Mouse (Mus musculus) C3H10T1/2 (cell line): ENCODE measurements around the gene Shcbp1l. TPM values are rescaled to one million over a fixed set of nuclear protein-coding genes. Genes with fewer than 3 reads are reported as not detected.

Experiments used
- polyA plus RNA-seq, 2 experiments: library from polyadenylated mRNA; unstranded; fragments of >200 nt; fragmentation: generic; extraction: Trizol; gene quantifications; one replicate each; pipeline ENCODE4 v1.2.1; 2012; ENCODE audit warnings: missing spikeins in 2 of 2

The Shcbp1l gene
- polyA plus RNA-seq = under 1 TPM; 0.02 to 0.06 TPM

DNA sequence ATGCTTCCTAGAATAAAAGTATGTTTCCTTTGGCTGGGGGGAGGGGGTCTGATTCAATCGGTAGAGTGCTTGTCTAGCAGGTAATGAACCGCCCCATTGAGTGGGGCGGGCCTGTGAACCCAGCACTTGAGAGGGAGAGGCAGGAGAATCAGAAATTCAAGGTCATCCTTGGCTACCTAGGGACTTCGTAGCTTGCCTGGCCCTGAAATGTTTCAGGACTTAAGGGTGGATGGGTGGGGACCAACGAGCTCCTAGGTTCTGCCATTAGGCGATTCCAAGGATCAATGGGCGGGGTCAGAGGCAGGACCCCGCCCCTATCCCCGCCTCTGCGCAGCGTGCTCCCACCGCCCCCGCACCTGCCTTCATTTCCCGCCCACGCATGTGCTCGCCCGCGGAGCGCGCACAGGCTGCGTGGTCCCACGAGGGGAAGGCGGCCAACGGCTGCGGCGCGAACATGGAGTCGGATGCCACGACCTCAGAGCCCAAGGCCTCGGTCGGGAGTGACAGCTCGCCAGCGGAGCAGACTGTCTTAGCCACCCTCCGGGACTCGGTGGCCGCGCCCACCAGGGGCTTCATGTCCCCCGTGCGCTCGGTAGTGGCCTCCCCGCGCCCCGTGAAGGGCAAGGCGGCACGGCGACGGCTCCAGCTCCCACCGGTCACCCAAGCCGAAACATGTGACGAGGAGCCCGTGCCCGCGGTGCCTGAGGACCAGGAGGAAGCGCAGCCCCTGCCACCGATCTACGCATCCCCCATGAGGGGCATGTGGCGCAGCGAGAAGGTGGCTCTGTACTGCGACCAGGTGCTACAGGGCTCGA is at the start of gene Shcbp1l:
TSS of gene Shcbp1l (plus strand) at position 393 of the 815 bp plus-strand sequence.

DNA sequence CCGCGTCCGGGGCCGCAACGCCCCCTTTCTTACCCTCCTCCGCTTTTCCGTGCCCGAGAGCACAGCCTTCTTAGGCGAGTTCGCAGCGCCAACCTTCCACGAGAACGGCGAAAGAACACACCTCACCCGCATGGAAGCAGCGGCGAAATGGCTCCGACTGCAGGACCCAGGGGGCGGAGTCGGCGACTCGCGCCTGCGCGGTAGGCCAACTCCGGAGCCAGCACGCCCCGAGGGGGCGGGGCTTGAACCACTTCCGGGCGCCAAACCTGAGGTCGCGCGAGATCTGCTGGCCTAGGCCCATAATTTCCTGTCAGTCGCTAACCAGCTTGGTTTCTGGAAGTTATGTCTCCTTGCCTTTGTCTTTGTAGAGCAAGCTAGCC is 62.5 kb downstream of the Shcbp1l start, which contains the start of gene Dhx9:
TSS of gene Dhx9 (minus strand) at position 161 of the 380 bp plus-strand sequence.

Other genes with a start within 250 kb of the Shcbp1l start
- under 1 TPM; 0.09 to 0.59 TPM for gene Lamc2, start 238.7 kb upstream of the Shcbp1l start, polyA plus RNA-seq
- gene Lamc1, start 92.4 kb upstream of the Shcbp1l start, polyA plus RNA-seq = 10 to 100 TPM; 10.7 to 56.6 TPM
- gene Dhx9, start 62.5 kb downstream of the Shcbp1l start, polyA plus RNA-seq = 10 to 100 TPM in 1 of 2 experiments, 1 to 10 TPM in 1; 2.8 to 19.7 TPM
- under 1 TPM in 1 of 2 experiments, not detected in 1; 0.05 TPM for gene Npl, start 124.9 kb downstream of the Shcbp1l start, polyA plus RNA-seq
- under 1 TPM; 0.02 TPM for gene Rgs8, start 227.9 kb downstream of the Shcbp1l start, polyA plus RNA-seq